23 mouse cellular contexts compared by ENCODE assay signal in the genomic region with DNA sequence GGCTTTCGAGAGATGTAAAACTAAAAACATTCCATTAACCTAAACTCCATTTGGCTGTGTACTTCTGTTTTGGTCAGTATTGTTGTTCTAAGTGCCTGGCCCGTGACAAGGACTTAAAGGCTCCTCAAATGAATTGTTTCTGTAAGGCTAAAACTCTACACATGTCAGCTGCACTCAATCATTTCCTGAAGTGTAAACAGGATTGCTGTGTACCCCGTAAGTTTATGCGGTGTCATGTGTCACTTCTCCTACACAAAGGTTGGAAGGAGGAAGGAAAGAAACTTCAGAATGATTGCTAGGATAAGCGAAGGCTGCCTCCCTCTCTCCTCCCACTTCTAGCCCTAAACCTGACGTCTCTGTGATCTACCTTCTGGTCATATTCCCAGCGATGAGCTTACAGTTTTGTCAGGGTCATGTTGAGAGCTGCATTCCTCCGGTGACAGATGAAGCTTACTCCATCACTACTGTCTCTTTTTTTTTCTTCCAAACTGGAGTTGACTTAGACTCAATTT. TPM values are rescaled to one million over a fixed set of nuclear protein-coding genes. Genes with fewer than 3 reads are reported as not detected.
A peak's percentile ranks its signal among the peaks of the same experiment; 100 is the strongest.
DNase-seq lines count a peak whose midpoint lies in the region; ATAC-seq and TF ChIP-seq lines count a peak whose summit lies in the region.
"Had no signal": no experiment of that assay in that cellular context is flagged by ENCODE, and none has a peak within 500 bp of the region (broad histone marks: within the 10 kb centered on the region; RNA-seq: fewer than 3 reads in every experiment).

No protein-coding gene starts in this region.

- WGBS in kidney, adult 2 months, result 49% methylated on average over 8 of the region's 8 CpGs
- WGBS in lung, embryonic 16.5 days, result 17% methylated on average over 8 of the region's 8 CpGs

- peaks cover 6% of the 10 kb centered on the region for H3K4me1 ChIP-seq in kidney, adult 2 months (ENCODE audit: control insufficient read depth, insufficient read depth, low read length)
- peaks cover 29% of the 10 kb centered on the region for H3K4me1 ChIP-seq in lung, embryonic 16.5 days (replicated peaks; ENCODE audit: control insufficient read depth, insufficient read depth, low read length)
- H3K4me1 ChIP-seq in megakaryocyte, embryonic 14.5 days, result peaks cover 79% of the 10 kb centered on the region

- DNase-seq in embryo, embryonic 10 days (ENCODE audit: low spot score), result peak; percentile 20
- DNase-seq in embryo, embryonic 9.5 days (ENCODE audit: extremely low spot score), result no peak
- DNase-seq in kidney, adult 2 months, result no peak
- no peak for DNase-seq in kidney, adult 18-20 months
- DNase-seq in lung, postnatal 25 days (ENCODE audit: low spot score), result no peak
- no peak for DNase-seq in cerebellum, adult 9-11 months
- DNase-seq: adrenal gland, postnatal 14 days; cerebellum, adult 11 months; cerebellum, postnatal 25 days; gastrocnemius, postnatal 25 days; heart, postnatal 36 days; kidney, adult 11 months; retina, postnatal 1 day; right cerebral cortex, postnatal 4 days had no signal

- no peak overlapping the region for H3K4me2 ChIP-seq in lung, embryonic 16.5 days (ENCODE audit: low read depth, low read length)
- H3K4me2 ChIP-seq: limb, embryonic 15.5 days; liver, embryonic 15.5 days had no signal

- H3K9ac ChIP-seq in lung, embryonic 16.5 days (ENCODE audit: low read length), result no peak overlapping the region
- H3K9ac ChIP-seq: limb, embryonic 15.5 days; liver, embryonic 15.5 days had no signal

- peak; percentile 50; the same call in 1 of the 2 replicates for ATAC-seq in lung, embryonic 16.5 days (ENCODE audit: low read depth)
- ATAC-seq: activated CD4-positive, CD25-positive, alpha-beta regulatory T cell, adult 4 months; CD4-positive, CD25-positive, alpha-beta regulatory T cell, adult 4 months; forebrain, embryonic 14.5 days; hindbrain, embryonic 16.5 days; Patski had no signal

- no peaks in the 10 kb centered on the region for H3K9me3 ChIP-seq in lung, embryonic 16.5 days (ENCODE audit: control insufficient read depth, low read length)
- H3K9me3 ChIP-seq in megakaryocyte, embryonic 14.5 days, result no peaks in the 10 kb centered on the region
- H3K9me3 ChIP-seq: limb, embryonic 15.5 days; liver, embryonic 15.5 days had no signal

- TF ChIP-seq CTCF in kidney, adult 2 months (conservative IDR thresholded peaks at IDR 0.05; ENCODE audit: insufficient read depth, insufficient read length, low read depth, low read length), result no peak

- no peak for TF ChIP-seq POLR2A in kidney, adult 2 months (IDR thresholded peaks at IDR 0.05; ENCODE audit: low read depth, low read length)

- no peaks in the 10 kb centered on the region for H3K27me3 ChIP-seq in kidney, adult 2 months (replicated peaks; ENCODE audit: control insufficient read depth, insufficient read depth, low read length)
- no peaks in the 10 kb centered on the region for H3K27me3 ChIP-seq in lung, embryonic 16.5 days (ENCODE audit: control insufficient read depth, insufficient read depth, low read depth, low read length)
- H3K27me3 ChIP-seq in megakaryocyte, embryonic 14.5 days (replicated peaks), result no peaks in the 10 kb centered on the region
- H3K27me3 ChIP-seq: limb, embryonic 15.5 days; liver, embryonic 15.5 days; Patski had no signal

- no peaks in the 10 kb centered on the region for H3K36me3 ChIP-seq in kidney, adult 2 months (ENCODE audit: control insufficient read depth, insufficient read depth, low read length)
- no peaks in the 10 kb centered on the region for H3K36me3 ChIP-seq in lung, embryonic 16.5 days (ENCODE audit: control insufficient read depth, insufficient read depth, low read length)
- H3K36me3 ChIP-seq in megakaryocyte, embryonic 14.5 days (replicated peaks; ENCODE audit: low read length), result peaks cover 15% of the 10 kb centered on the region
- H3K36me3 ChIP-seq: limb, embryonic 15.5 days; liver, embryonic 15.5 days had no signal

- 0 out of 2 replicates have a peak overlapping the region, but pooled peaks have one; percentile 23 for H3K27ac ChIP-seq in kidney, adult 2 months (ENCODE audit: insufficient read depth, low read depth, low read length)
- H3K27ac ChIP-seq in lung, embryonic 16.5 days (ENCODE audit: low read length), result no peak overlapping the region
- H3K27ac ChIP-seq: limb, embryonic 15.5 days; liver, embryonic 15.5 days had no signal

- no peak overlapping the region for H3K4me3 ChIP-seq in kidney, adult 2 months (ENCODE audit: insufficient read depth, low read depth, low read length)
- H3K4me3 ChIP-seq in lung, embryonic 16.5 days (ENCODE audit: low read length), result no peak overlapping the region
- H3K4me3 ChIP-seq in megakaryocyte, embryonic 14.5 days (replicated peaks), result peak overlapping the region; percentile 15
- H3K4me3 ChIP-seq: limb, embryonic 15.5 days; liver, embryonic 15.5 days had no signal

RNA-seq across cellular contexts. Expression of a gene that starts 10.0 kb away (rescaled TPM):
- 43.1 and 46.0 TPM in 2 replicates for polyA plus RNA-seq in kidney, adult 2 months (2012; rRNA removed)
- polyA plus RNA-seq in lung, embryonic 16.5 days (2015; fragmentation: Nextera tagmentation; extraction: Ambion mirVana), result 26.8 and 29.0 TPM in 2 replicates
- polyA plus RNA-seq in megakaryocyte, embryonic 14.5 days (2012; ENCODE audit: insufficient read depth, low replicate concordance), result 20.8 and 39.8 TPM in 2 replicates
